Mouse (Mus musculus) kidney, adult 11 months (tissue): ENCODE measurements around the gene Mfsd5.
A peak's percentile ranks its signal among the peaks of the same experiment; 100 is the strongest.

ENCODE experiments used
- DNase-seq: peaks from one replicate; pipeline ENCODE4 v3.0.0; 2022

Mfsd5 gene

GRCm38 (mm10) chr15:102279092-102279782 is at the start of gene Mfsd5:
Gene Mfsd5 (plus strand): TSS chr15:102279454.
- DNase-seq: peak; percentile 78

- no peak for DNase-seq
Observed at GRCm38 (mm10) chr15:102230408-102231321, 48.6 kb upstream of the Mfsd5 start.

- no peak for DNase-seq
Observed at GRCm38 (mm10) chr15:102231748-102232147, 47.5 kb upstream of the Mfsd5 start, which contains the start of gene Itgb7. Gene Itgb7 (minus strand): TSS chr15:102231944.

- no peak for DNase-seq
Observed at GRCm38 (mm10) chr15:102232764-102233163, 46.5 kb upstream of the Mfsd5 start.

GRCm38 (mm10) chr15:102233896-102234295 is 45.4 kb upstream of the Mfsd5 start:
- no peak for DNase-seq

GRCm38 (mm10) chr15:102235371-102236027 is 43.8 kb upstream of the Mfsd5 start:
- DNase-seq: no peak

- no peak for DNase-seq
Observed at GRCm38 (mm10) chr15:102238543-102239259, 40.6 kb upstream of the Mfsd5 start.

DNA sequence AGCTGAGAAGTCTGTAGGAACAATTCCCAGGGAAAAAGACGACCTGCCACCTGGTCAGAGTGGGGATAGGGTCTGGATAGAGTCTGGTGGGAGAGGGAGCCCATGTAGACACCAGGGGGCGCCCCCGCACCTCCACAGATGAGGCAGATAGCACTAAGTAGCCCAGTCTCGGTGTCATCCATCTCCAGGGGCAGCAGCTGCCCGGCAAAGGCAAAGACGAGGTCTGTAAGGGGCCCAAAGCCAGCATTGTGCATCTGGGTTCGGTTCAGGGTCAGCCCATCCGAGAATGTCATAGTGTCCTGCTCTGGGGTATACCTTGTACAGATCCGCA is 40.0 kb upstream of the Mfsd5 start:
- DNase-seq: peak; percentile 71

GRCm38 (mm10) chr15:102239851-102240250 is 39.4 kb upstream of the Mfsd5 start:
- no peak for DNase-seq

- peak; percentile 62 for DNase-seq
Observed at GRCm38 (mm10) chr15:102240607-102241006, 38.6 kb upstream of the Mfsd5 start.

DNA sequence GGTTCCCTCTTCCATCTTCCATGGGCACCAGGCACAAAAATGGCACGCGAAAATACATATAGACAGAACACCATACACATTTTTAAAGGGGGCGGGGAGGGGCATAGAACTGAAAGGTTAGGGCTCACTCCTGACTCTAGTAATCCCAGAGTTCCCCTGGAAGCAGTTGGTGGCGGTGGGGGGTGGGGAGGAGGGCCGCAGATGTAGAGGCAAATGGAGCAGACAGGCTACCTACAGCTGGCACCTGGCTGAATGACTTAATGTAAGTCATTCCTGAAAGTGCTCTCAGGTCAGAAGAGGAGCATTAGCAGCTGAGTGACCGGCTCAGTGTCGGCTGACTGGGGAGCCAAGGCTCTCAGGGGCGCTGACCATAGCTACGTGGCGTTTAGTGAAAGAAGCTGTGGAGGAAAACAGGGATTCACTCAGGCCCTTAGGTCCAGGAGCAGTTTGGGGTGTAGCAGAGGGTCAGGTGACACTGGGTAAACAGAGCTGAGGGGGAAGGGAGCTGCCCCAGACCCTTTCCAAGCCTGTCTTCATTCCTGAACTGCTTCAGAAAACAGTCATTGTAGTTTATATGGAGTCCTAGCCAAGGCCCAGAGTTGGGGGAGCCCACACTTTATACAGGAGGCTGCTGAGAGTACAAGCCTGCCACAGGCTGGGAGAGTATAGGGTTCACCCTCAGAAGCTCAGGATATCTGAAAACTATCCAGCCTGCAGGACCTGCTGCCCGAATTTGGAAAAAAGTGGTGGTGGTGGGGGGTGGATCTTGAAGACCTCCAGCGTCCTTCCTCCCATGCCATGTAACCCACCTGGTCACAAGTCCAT is 36.6 kb upstream of the Mfsd5 start:
- no peak for DNase-seq

- DNase-seq: peak; percentile 62
Observed at GRCm38 (mm10) chr15:102243229-102244190, 35.7 kb upstream of the Mfsd5 start.

- DNase-seq: no peak
Observed at GRCm38 (mm10) chr15:102244306-102245191, 34.7 kb upstream of the Mfsd5 start.

GRCm38 (mm10) chr15:102245461-102245881 is 33.8 kb upstream of the Mfsd5 start:
- no peak for DNase-seq

- DNase-seq: peak; percentile 79
Observed at GRCm38 (mm10) chr15:102245891-102246741, 33.1 kb upstream of the Mfsd5 start.

DNA sequence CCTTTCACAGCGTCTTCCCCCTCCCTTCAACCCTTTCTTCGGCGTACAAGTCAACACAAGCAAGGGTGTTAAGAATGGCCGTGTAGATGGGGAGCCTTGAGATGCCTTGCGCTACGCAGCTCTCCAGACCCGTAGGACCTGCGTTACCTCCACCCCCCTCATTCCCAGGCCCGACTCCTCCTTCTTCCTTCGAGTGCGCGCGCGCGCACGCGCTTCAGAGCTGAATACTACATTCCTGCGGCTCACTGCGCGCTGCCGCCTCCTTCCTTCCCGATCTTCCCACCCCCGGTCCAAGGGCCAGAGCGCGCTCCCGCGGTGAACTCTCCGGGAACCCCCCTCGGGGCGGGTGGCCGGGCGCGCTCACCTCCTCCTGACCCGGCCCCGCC is 32.4 kb upstream of the Mfsd5 start:
- peak; percentile 98 for DNase-seq

DNA sequence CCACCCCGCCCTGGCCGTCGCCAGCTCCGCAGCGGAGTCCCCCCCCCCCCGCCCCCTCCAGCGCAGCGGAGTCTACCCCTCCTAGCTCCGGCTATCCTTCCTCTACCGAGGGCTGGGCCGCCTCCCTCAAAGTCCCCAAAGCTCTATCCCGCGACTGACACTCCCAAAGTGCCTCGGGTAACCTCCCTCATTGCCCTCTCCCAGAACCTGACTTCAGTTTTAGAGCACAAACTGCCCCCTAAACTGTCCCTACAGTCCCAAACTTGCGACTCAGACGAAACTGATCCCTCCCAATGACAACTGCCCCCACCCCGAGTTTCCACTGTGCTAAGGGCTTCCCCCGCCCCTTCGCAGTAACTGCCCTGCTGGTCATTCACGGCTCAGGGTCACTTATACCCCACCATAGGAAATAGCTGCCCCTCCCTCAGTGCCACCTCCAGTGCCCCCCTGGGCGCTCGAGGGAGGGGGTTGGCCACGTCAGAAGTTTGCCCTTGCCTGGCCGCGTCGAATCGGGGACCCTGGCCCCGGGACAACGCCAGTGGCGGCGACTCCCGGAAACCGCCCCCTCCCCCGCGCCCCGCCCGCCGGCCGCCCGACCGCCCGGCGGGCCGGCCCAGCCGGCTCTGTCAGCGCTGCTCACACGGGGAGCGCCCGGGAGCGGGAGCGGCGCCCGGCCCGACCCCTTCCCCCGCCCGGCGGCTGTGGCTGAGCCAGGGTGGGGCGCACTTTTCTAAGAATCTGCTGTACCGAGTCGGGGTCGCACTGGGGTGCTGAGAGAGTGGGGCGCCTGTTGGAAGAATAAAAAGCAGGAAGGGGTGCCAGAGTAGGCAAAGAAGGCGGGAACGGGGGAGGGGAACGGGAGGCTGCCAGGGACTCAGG is 31.8 kb upstream of the Mfsd5 start:
- peak; percentile 83 for DNase-seq
